Mouse (Mus musculus) heart, embryonic 14.5 days (tissue): ENCODE results near the gene Sgk2. TPM values are rescaled to one million over a fixed set of nuclear protein-coding genes. Genes with fewer than 3 reads are reported as not detected.
A peak's percentile ranks its signal among the peaks of the same experiment; 100 is the strongest.

ENCODE experiments used
- ATAC-seq: fragments of 200-750 bp; cut with Nextera tagmentation; 2 replicates; pipeline ENCODE4 v1.8.0; 2017; ENCODE audit warnings: low read depth, moderate TSS enrichment; ENCODE audit not compliant: insufficient number of reproducible peaks, insufficient read depth, low FRiP score
- H3K27ac ChIP-seq, 2 experiments: fragments of 200-500 bp in 1 of 2; fragments of 300-500 bp in 1 of 2; sonication (generic) in 1 of 2; replicated peaks in 1 of 2; 2 replicates each; pipeline ENCODE4 v1.5.1; 2012 to 2014; ENCODE audit warnings: low read depth in 2 of 2, low read length in 2 of 2, control low read depth in 1 of 2, mild to moderate bottlenecking in 1 of 2, mixed read lengths in 1 of 2; ENCODE audit not compliant: control insufficient read depth in 1 of 2, insufficient read depth in 1 of 2
- H3K27me3 ChIP-seq: fragments of 300-500 bp; sonication (generic); 2 replicates; pipeline ENCODE4 v1.6.1; 2014; ENCODE audit warnings: mild to moderate bottlenecking, low read length, control low read depth; ENCODE audit not compliant: control insufficient read depth, insufficient read depth
- H3K36me3 ChIP-seq: fragments of 300-500 bp; sonication (generic); 2 replicates; pipeline ENCODE4 v1.6.1; 2014; ENCODE audit warnings: mild to moderate bottlenecking, control low read depth, low read length, mixed read lengths; ENCODE audit not compliant: control insufficient read depth, insufficient read depth
- H3K4me1 ChIP-seq, 2 experiments: fragments of 200-500 bp in 1 of 2; fragments of 300-500 bp in 1 of 2; sonication (generic) in 1 of 2; 2 replicates each; pipeline ENCODE4 v1.6.1; 2012 to 2014; ENCODE audit warnings: low read length in 2 of 2, control low read depth in 1 of 2, mixed read lengths in 1 of 2; ENCODE audit not compliant: control insufficient read depth in 2 of 2, insufficient read depth in 2 of 2
- H3K4me2 ChIP-seq: fragments of 300-500 bp; sonication (generic); 2 replicates; pipeline ENCODE4 v1.6.1; 2014; ENCODE audit warnings: mild to moderate bottlenecking, low read length
- H3K4me3 ChIP-seq, 2 experiments: fragments of 200-500 bp in 1 of 2; fragments of 300-500 bp in 1 of 2; sonication (generic) in 1 of 2; 2 replicates each; pipeline ENCODE4 v1.5.1; 2012 to 2014; ENCODE audit warnings: low read length in 2 of 2, mild to moderate bottlenecking in 2 of 2, control low read depth in 1 of 2, low read depth in 1 of 2, moderate library complexity in 1 of 2; ENCODE audit not compliant: control insufficient read depth in 1 of 2, insufficient read depth in 1 of 2
- H3K9ac ChIP-seq: fragments of 300-500 bp; sonication (generic); 2 replicates; pipeline ENCODE4 v1.6.1; 2014; ENCODE audit warnings: mild to moderate bottlenecking, low read length
- H3K9me3 ChIP-seq: fragments of 300-500 bp; sonication (generic); 2 replicates; pipeline ENCODE4 v1.6.1; 2016; ENCODE audit warnings: low read length, control low read depth; ENCODE audit not compliant: control insufficient read depth
- WGBS: fragments of 180-500 bp; shearing (Covaris S2); extraction: QIAGEN DNeasy Blood & Tissue Kit; methylation state at CpG from one replicate; pipeline ENCODE4 v1.1.7; 2014; 5-methylcytosine and 5-hydroxymethylcytosine counted together
- polyA plus RNA-seq: library from polyadenylated mRNA; unstranded; fragments of >200 nt; fragmentation: Nextera tagmentation; extraction: Ambion mirVana; gene quantifications from 2 replicates; pipeline ENCODE4 v1.2.1, GENCODE M21; 2014

Sgk2 gene
- polyA plus RNA-seq, 1 experiment from 2014 or later: not detected

GRCm38 (mm10) chr2:163016916-163017743, 30.0 kb downstream of the Sgk2 start, which contains the start of gene Ift52:
Gene Ift52, plus strand, starts transcription at chr2:163017354.
- Histone ChIP-seq H3K4me1 (peaks cover 0 to 5% of the 10 kb centered on the region in 2 experiments; a peak in 1 of 4 replicates), H3K27me3 (no peaks in the 10 kb centered on the region), H3K9me3 (no peaks in the 10 kb centered on the region), H3K9ac (peak within 1 kb of the TSS; percentile 91), H3K4me3 (peak within 1 kb of the TSS; percentile 79 to 99), H3K4me2 (peak within 1 kb of the TSS; percentile 76), H3K27ac (peak within 1 kb of the TSS; percentile 58 to 68; a peak in 3 of 4 replicates), H3K36me3 (peaks cover 2% of the 10 kb centered on the region; the same call in 1 of the 2 replicates)
- ATAC-seq: peak; percentile 90
- WGBS: under 1% methylated on average over 57 of the region's 57 CpGs

- H3K9ac ChIP-seq: no peak overlapping the region
- H3K36me3 ChIP-seq: peaks cover 95% of the 10 kb centered on the region
- no peak overlapping the region for H3K4me2 ChIP-seq
- H3K9me3 ChIP-seq: no peaks in the 10 kb centered on the region
- no peak overlapping the region for H3K27ac ChIP-seq
- WGBS: 93% methylated on average over 5 of the region's 5 CpGs
- H3K27me3 ChIP-seq: no peaks in the 10 kb centered on the region
- H3K4me3 ChIP-seq: no peak overlapping the region
- no peak for ATAC-seq
- no peaks in the 10 kb centered on the region for H3K4me1 ChIP-seq
Measured at GRCm38 (mm10) chr2:163031289-163031688, 44.2 kb downstream of the Sgk2 start.

GRCm38 (mm10) chr2:163031757-163032156, 44.6 kb downstream of the Sgk2 start:
- Histone ChIP-seq H3K4me2 (no peak overlapping the region), H3K27ac (no peak overlapping the region), H3K27me3 (no peaks in the 10 kb centered on the region), H3K4me3 (no peak overlapping the region), H3K9me3 (no peaks in the 10 kb centered on the region), H3K9ac (no peak overlapping the region), H3K4me1 (peaks cover 3 to 4% of the 10 kb centered on the region in 2 experiments; a peak in 2 of 4 replicates), H3K36me3 (peaks cover 95% of the 10 kb centered on the region)
- no peak for ATAC-seq
- WGBS: 55% methylated on average over 2 of the region's 2 CpGs

- Histone ChIP-seq H3K36me3 (peaks cover 95% of the 10 kb centered on the region), H3K4me1 (peaks cover 8 to 10% of the 10 kb centered on the region in 2 experiments), H3K4me2 (no peak overlapping the region), H3K9me3 (no peaks in the 10 kb centered on the region), H3K4me3 (no peak overlapping the region), H3K9ac (no peak overlapping the region), H3K27ac (no peak overlapping the region), H3K27me3 (no peaks in the 10 kb centered on the region)
- ATAC-seq: no peak
- 42% methylated on average over 4 of the region's 4 CpGs for WGBS
Measured at GRCm38 (mm10) chr2:163032622-163033021, 45.5 kb downstream of the Sgk2 start.

GRCm38 (mm10) chr2:163039940-163040339, 52.8 kb downstream of the Sgk2 start:
- Histone ChIP-seq H3K4me2 (no peak overlapping the region), H3K4me1 (peaks cover 8 to 10% of the 10 kb centered on the region in 2 experiments), H3K9me3 (no peaks in the 10 kb centered on the region), H3K27me3 (no peaks in the 10 kb centered on the region), H3K36me3 (peaks cover 88% of the 10 kb centered on the region), H3K9ac (no peak overlapping the region), H3K4me3 (no peak overlapping the region), H3K27ac (no peak overlapping the region)
- WGBS: 79% methylated on average over 7 of the region's 7 CpGs
- no peak for ATAC-seq

GRCm38 (mm10) chr2:163048125-163048524, 61.0 kb downstream of the Sgk2 start:
- Histone ChIP-seq H3K4me1 (peaks cover 3 to 5% of the 10 kb centered on the region in 2 experiments; a peak in 3 of 4 replicates), H3K9me3 (no peaks in the 10 kb centered on the region), H3K27ac (no peak overlapping the region), H3K4me3 (no peak overlapping the region), H3K9ac (no peak overlapping the region), H3K27me3 (no peaks in the 10 kb centered on the region), H3K4me2 (peak overlapping the region; percentile 45), H3K36me3 (peaks cover 56% of the 10 kb centered on the region)
- WGBS: 4% methylated on average over 10 of the region's 10 CpGs
- ATAC-seq: no peak

- Histone ChIP-seq H3K27ac (no peak overlapping the region), H3K9ac (no peak overlapping the region), H3K36me3 (peaks cover 46% of the 10 kb centered on the region), H3K9me3 (no peaks in the 10 kb centered on the region), H3K4me2 (no peak overlapping the region), H3K4me1 (peaks cover 5 to 9% of the 10 kb centered on the region in 2 experiments), H3K27me3 (no peaks in the 10 kb centered on the region), H3K4me3 (no peak overlapping the region)
- 88% methylated on average over 2 of the region's 2 CpGs for WGBS
- no peak for ATAC-seq
Measured at GRCm38 (mm10) chr2:163049116-163049515, 62.0 kb downstream of the Sgk2 start.
